Mouse (Mus musculus): ENCODE results near the gene Tes3-ps.

The Tes3-ps gene

GRCm38 (mm10) chr13:49492376-49493368 lies at the start of gene Tes3-ps:
Gene Tes3-ps (plus strand): TSS chr13:49493318.
- no peak for DNase-seq

- no peak for DNase-seq
Observed at GRCm38 (mm10) chr13:49444451-49444850, 48.7 kb upstream of the Tes3-ps start.

- DNase-seq = peak; percentile 82
Observed at GRCm38 (mm10) chr13:49449318-49449749, 43.8 kb upstream of the Tes3-ps start.

- DNase-seq = no peak
Observed at GRCm38 (mm10) chr13:49460276-49460675, 32.8 kb upstream of the Tes3-ps start.

- no peak for DNase-seq
Observed at GRCm38 (mm10) chr13:49460692-49461414, 32.3 kb upstream of the Tes3-ps start.

GRCm38 (mm10) chr13:49461458-49462132 lies 31.5 kb upstream of the Tes3-ps start:
- DNase-seq = no peak

GRCm38 (mm10) chr13:49462921-49463320 lies 30.2 kb upstream of the Tes3-ps start:
- no peak for DNase-seq

- no peak for DNase-seq
Observed at GRCm38 (mm10) chr13:49465875-49466274, 27.2 kb upstream of the Tes3-ps start.

- DNase-seq = no peak
Observed at GRCm38 (mm10) chr13:49466393-49467075, 26.6 kb upstream of the Tes3-ps start.

- no peak for DNase-seq
Observed at GRCm38 (mm10) chr13:49467585-49467984, 25.5 kb upstream of the Tes3-ps start.

GRCm38 (mm10) chr13:49469002-49469401 lies 24.1 kb upstream of the Tes3-ps start:
- no peak for DNase-seq

GRCm38 (mm10) chr13:49470319-49470718 lies 22.8 kb upstream of the Tes3-ps start:
- DNase-seq = no peak

- DNase-seq = no peak
Observed at GRCm38 (mm10) chr13:49470806-49471205, 22.3 kb upstream of the Tes3-ps start.

GRCm38 (mm10) chr13:49471981-49472675 lies 21.0 kb upstream of the Tes3-ps start:
- DNase-seq = no peak

- DNase-seq = no peak
Observed at GRCm38 (mm10) chr13:49472676-49473005, 20.5 kb upstream of the Tes3-ps start.

GRCm38 (mm10) chr13:49477887-49478286 lies 15.2 kb upstream of the Tes3-ps start:
- DNase-seq = no peak

GRCm38 (mm10) chr13:49478851-49479374 lies 14.2 kb upstream of the Tes3-ps start:
- DNase-seq = no peak

GRCm38 (mm10) chr13:49479399-49479798 lies 13.7 kb upstream of the Tes3-ps start:
- DNase-seq = no peak

- DNase-seq = no peak
Observed at GRCm38 (mm10) chr13:49480057-49480456, 13.1 kb upstream of the Tes3-ps start.

- DNase-seq = no peak
Observed at GRCm38 (mm10) chr13:49480551-49480950, 12.6 kb upstream of the Tes3-ps start.

- no peak for DNase-seq
Observed at GRCm38 (mm10) chr13:49485388-49485787, 7.7 kb upstream of the Tes3-ps start.

GRCm38 (mm10) chr13:49504510-49504909 lies 11.4 kb downstream of the Tes3-ps start, which contains the start of gene Ecm2:
Gene Ecm2 (plus strand): TSS chr13:49504810.
- DNase-seq = no peak

All from liver (tissue).